In the genomic region with DNA sequence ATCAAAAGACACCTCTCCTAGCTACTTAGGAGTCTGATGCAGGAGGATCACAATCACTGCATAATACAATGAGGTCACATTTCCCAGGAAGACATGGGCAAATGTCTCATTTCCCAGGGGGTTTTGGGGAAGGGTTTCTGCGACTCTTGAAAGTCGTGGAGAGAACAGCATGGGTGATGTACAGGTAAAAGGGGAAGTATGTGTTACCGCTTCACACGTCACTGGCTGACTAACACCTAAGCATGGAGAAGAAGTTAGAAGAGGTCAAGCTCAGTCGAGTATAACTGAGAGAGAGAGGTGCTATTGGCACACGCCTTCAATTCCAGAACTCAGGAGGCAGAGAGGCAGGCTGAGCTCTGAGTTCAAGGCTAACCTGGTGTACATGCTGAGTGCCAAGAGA, we compare ENCODE assay signal across 24 mouse cellular contexts.
"Had no signal": no experiment of that assay in that cellular context is flagged by ENCODE, and none has a peak within 500 bp of the region (broad histone marks: within the 10 kb centered on the region; RNA-seq: fewer than 3 reads in every experiment).

No protein-coding gene starts in this region.

- DNase-seq: gastrocnemius, postnatal 14 days; gastrocnemius, postnatal 36 days; heart, adult 18-20 months; heart, postnatal 14 days; heart, postnatal 4 days; kidney, adult 11 months; kidney, adult 2 months; kidney, adult 9 months; kidney, postnatal 14 days; kidney, postnatal 36 days; layer of hippocampus, adult 9-11 months; layer of hippocampus, postnatal 36 days; left cerebral cortex, postnatal 4 days had no signal

- H3K9ac ChIP-seq: heart, embryonic 12.5 days; hindbrain, embryonic 12.5 days; hindbrain, embryonic 14.5 days; intestine, embryonic 15.5 days; kidney, embryonic 15.5 days; limb, embryonic 13.5 days; limb, embryonic 15.5 days; liver, embryonic 12.5 days had no signal

- H3K4me1 ChIP-seq: heart, embryonic 10.5 days; heart, embryonic 12.5 days; hindbrain, embryonic 10.5 days; hindbrain, embryonic 12.5 days; intestine, embryonic 15.5 days; kidney, embryonic 15.5 days; limb, embryonic 13.5 days; limb, embryonic 15.5 days; liver, embryonic 12.5 days had no signal

- H3K4me2 ChIP-seq: heart, embryonic 12.5 days; hindbrain, embryonic 12.5 days; hindbrain, embryonic 14.5 days; intestine, embryonic 15.5 days; kidney, embryonic 15.5 days; limb, embryonic 13.5 days; limb, embryonic 15.5 days; liver, embryonic 12.5 days had no signal

- H3K4me3 ChIP-seq: heart, embryonic 10.5 days; heart, embryonic 12.5 days; hindbrain, embryonic 10.5 days; hindbrain, embryonic 12.5 days; intestine, embryonic 15.5 days; kidney, embryonic 15.5 days; limb, embryonic 13.5 days; limb, embryonic 15.5 days; liver, embryonic 12.5 days had no signal

- H3K27me3 ChIP-seq: heart, embryonic 12.5 days; hindbrain, embryonic 12.5 days; intestine, embryonic 15.5 days; kidney, embryonic 15.5 days; limb, embryonic 13.5 days; limb, embryonic 15.5 days; liver, embryonic 12.5 days had no signal

- H3K27ac ChIP-seq: heart, embryonic 10.5 days; hindbrain, embryonic 10.5 days; hindbrain, embryonic 12.5 days; hindbrain, embryonic 14.5 days; intestine, embryonic 15.5 days; kidney, embryonic 15.5 days; kidney, postnatal 0 days; limb, embryonic 13.5 days; limb, embryonic 15.5 days; liver, embryonic 12.5 days had no signal

- H3K9me3 ChIP-seq: heart, embryonic 10.5 days; heart, embryonic 12.5 days; hindbrain, embryonic 10.5 days; hindbrain, embryonic 12.5 days; intestine, embryonic 15.5 days; kidney, embryonic 15.5 days; limb, embryonic 13.5 days; limb, embryonic 15.5 days; liver, embryonic 12.5 days had no signal
